Mouse (Mus musculus) ovary, adult 18-20 months (tissue): Measurements from ENCODE around the gene Atp10a.

Experiments
- DNase-seq: peaks from one replicate; pipeline ENCODE4 v3.0.0; 2022; ENCODE audit warnings: low spot score, mixed read lengths

Gene Atp10a

DNA sequence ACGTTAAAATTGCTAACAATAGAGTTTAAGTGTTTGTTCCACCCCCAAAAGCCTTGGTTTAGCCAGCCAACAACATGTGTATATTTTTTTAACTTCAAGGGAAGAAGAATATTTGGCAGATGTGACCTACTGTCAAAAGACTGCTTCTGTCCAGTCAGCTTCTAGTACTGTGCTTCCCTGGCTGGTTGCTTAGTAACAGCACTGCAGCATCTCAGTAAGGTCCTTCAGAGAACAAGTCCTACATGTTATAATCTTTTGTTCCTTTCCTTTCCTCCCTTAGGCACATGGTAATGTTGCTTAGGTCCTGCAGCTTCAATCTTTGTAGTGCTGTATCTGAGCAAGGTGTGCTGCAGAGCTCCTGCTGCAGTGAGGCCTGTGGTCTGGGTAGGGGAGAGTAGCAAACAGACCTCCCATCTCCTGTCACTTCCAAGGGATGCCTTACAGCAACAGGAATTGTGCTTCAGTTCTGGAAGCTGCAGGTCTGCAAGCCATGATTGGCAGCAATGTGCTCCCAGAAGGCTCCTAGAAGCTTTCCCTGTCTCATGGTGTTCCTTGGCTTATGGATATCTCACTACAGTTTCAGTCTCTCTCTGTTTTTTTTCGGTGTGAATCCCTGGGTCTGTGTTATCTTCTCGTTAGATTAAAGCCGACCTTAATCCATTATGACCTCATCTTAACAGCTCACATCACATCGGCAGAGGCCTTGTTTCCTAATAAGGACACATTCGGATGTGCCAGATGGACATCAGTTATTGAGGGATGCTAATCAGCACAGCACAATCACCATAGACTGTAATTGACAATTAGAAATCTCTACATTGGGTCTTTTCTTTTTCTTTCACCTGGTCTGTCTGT, 34.3 kb downstream of the Atp10a start:
- no peak for DNase-seq

DNA sequence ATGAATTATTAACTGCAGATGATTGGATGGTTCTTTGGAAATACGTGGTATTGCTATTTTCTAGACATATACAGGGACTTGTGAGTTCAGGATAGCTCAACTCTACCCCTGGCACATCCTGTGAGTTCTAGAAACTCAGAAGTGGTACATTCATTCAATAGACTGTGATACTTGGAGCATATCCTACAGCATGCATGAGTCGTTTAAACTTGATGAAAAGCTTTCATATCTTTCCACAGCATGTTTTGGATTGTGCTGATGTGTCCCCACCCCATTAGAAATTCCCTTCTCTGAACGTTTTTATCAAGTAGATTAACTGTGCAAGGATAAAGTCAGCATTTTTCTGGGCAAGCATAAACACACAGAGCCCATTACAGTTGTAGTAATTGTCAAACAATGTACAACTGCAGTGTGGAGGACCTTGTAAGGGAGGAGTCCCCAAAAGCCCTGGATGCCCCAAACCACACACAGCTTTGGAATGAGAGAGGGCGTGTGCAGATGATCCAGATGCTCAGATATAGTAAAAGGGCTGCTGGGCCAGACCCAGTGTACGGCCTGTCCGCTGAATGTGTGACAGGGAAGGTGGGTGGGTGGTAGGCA, 35.1 kb downstream of the Atp10a start:
- DNase-seq, result no peak

DNA sequence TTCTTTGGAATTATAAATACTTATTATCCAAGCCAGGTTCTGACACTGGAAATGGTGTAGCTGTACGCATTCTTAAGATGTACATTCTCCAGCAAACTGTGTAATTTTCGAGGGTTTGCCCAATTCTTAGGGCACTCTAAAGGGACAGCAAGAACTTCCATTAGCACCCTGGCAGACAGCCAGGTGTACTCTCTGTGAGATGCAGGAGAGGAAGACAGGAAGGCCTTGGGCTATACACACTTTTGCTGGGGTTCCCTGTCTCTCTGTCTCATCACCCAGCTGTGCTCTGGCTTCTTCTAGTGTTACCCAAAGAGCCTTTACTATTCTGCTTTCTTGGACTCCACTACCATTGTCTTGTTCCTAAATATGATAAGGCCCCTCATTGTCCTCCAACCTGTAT, 36.7 kb downstream of the Atp10a start:
- DNase-seq, result no peak

DNA sequence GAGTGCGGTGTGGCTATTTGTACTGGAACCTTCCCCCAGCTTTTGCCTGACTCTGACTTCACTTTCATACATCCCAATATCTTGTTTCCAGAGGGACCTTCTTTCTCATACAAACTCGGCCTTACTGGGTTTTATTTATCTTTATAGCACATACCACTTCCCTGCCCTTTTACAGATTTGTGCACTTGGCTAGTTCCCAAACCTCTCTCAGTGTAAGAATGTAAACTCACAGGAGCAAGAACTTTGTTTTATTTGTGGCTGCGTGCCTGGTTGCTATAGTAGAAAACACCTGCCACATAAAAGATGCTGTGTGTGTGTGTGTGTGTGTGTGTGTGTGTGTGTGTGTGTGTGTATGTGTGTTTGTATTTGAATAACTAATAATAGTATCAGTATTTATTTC, 37.4 kb downstream of the Atp10a start:
- no peak for DNase-seq

DNA sequence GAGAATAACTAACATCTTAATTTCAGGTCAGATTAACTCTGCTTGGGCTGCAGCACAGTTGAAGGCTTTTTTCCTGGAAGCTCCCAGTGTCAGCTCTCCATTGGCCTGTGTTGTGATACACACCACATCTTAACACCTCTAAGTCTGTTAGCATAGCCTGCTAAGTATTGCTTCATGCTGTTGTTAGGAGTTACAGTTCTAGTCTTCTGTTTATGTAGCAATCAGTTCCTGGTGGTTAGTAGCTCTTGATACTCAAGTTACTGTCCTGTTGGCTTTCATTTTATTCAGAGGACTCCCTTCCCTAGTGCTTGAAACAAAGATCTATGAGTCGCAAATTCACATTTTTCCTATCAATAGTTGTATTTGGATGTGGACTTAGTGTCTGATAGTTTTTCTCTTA, 39.7 kb downstream of the Atp10a start:
- no peak for DNase-seq

DNA sequence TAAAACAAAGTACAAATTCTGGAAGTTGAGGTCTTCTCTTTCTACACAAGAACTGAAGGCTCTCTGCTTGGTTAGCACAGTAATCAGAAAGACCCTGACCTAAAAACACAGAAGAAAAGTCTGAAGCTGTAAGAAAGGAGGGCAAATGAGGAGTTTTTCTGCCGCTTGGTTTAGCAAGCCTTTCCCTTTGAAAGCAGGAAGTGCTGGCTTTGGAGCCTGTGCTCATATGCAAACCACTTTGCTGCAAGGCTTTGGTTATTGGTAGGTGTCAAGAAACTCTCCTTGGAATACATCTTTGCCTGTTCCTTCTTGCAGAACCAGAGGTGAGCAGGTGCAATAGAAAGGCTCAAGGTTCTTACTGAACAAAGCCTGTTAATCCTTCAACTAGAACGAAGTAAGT, 41.1 kb downstream of the Atp10a start:
- no peak for DNase-seq

DNA sequence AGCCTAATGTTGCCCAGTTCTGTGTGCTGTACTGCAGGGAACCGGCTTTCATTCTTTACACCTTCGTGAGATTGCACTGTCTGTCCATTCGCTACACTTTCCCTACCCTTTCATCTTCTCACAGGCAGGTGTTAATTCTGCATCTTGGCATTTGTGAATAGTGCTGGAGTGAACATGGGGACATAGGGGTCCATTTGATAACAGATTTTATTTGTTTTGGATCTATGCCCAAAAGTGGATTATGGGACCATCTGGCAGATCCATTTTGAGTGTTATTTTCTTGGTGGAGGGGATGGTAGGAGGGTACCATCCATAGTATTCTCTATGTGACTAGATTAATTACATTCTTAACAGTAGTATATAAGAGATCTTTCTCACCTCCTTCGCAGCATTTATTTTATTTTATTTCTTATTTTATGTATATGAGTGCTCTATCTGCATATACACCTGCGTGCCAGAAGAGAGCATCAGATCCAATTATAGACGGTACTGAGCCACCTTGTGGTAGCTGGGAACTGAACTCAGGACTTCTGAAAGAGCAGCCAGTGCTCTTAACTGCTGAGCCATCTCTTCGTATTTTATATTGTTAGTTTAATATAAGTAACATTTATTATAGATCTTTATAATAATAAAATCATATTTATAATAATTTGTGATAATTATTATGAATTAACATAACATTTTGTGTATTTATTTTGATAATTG, 42.9 kb downstream of the Atp10a start:
- no peak for DNase-seq

DNA sequence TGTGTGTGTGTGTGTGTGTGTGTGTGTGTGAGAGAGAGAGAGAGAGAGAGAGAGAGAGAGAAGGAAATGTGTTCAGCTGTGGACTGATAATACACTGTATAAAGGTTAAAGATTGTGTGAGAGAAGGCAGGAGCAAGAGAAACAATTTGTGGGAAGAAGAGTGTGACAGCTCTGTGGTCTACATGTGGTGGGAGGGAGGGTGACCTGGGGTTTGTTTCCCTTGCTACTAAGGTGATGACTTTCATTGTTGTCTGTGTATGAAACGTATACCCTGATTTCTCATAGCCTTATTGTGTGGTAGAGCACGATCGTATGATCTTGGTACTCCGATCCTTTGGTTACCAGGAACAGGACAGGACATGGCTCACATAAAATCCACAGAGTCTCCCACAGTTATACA, 45.3 kb downstream of the Atp10a start:
- DNase-seq, result no peak

DNA sequence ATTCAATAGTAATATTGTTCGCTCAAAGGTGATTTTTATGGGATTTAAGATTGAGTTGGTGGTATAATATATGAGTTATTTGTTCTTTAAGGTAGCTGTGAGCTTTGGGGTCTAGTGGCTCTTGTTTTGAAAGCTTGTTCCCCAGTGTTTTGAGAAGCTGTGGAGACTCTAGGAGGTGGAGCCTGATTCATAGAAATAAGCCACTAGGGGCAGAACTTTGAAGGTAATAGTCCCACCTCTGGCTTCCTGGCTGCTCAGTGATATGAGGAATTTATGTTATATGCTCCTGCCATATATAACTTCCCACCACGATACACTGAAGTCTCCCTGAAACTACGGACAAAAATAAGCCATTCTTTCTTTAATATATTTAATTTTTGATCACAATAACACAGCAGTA, 49.2 kb downstream of the Atp10a start:
- no peak for DNase-seq

DNA sequence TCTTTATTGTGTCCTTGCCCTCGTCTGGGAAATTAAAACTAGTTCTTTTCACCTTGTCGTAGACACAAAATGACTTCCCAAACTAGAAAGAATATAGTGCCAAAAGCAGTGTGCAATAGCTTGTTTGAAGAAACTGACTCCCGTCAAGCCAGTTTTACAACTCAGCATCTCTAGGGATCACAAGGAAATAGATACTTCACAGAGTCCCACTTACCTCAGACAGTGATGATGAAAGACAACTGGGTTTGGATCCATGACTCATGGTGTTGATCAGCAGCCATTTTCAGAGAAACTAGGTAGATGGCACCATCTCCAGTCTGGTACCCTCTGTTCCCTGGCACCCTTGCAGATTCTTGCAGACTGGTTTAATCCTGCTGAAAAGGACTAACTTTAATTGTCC, 53.3 kb downstream of the Atp10a start:
- DNase-seq, result no peak

DNA sequence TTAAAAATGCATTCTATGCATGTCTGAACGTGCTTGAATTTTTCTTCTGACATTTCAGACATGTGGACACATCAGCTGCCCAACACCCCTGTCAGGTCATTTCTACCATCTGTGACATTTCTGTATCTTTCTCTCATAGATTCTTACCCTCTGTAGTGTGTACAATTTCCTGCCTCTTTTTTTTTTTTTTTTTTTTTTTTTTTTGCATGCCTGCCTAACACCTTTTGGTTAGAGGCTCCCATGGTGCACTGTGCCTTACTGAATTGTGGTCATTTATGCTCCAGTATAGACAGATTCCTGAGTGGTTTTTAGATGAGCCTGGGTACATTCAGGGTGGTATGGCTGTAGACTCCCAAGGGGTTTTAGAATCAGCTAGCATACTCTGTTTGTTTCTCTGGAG, 54.3 kb downstream of the Atp10a start:
- no peak for DNase-seq

DNA sequence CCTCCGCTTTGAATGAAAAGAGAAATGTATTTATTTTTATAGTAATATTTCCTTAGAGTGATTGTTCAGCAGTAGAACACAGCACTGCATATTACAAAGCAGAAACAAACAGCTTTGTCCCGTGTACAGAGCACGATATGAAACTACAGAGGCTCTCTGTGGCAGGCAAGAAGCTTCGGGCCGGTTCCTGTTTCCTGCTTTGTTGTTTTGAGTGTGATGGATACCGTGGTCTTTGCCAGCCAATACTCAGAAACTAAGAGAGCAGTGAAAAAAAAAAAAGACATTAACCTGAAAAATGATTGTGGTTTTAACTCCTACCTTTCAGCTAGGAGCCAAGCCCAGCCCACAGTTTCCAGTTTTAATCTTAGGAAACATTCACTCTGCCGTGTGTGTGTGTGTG, 55.8 kb downstream of the Atp10a start:
- no peak for DNase-seq

DNA sequence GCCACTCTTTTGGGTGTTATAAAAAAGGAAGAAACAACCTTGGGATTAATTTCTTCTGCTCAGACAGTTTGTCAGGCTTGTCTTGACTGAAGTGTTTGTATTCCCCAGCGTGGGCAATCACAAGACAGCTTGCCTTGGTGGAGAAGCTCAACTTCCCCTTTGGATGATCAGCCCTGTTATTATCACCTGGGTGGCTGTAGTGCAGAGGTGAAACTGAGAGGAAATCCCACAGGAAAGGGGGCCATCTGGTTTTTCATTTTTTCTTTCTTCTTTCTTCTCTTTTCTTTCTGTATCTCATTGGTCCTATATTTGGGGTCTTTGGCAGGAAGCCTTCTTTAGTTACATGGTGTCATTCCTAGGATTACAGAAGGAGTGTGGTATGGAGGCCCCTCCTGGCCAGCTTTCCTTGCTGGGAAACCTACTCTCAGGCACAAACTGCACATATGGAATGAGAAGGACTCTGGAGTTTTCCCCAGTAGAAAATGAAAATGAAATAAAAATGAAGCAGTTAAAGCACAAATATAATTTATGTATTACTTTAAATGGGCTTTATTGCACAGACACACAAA, 59.7 kb downstream of the Atp10a start:
- no peak for DNase-seq

DNA sequence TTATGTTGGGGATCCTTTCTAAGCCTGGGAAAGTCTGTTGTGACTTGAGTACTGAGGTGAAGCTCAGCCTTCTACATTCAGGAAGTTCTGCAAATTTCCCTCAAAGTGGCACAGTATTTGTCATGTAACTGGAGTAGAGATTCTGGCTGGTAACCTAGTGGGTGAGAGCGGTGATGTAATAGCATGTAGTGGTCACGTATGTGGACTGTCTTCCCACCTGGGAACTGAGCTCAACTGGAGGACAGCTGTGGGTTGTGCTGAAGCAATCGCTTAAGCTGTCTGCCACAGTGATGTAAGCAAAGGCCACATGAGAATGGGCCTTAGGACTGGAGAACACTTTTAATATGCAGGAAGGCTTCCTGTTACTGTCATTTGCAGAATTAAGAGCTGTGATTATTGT, 60.7 kb downstream of the Atp10a start:
- no peak for DNase-seq

DNA sequence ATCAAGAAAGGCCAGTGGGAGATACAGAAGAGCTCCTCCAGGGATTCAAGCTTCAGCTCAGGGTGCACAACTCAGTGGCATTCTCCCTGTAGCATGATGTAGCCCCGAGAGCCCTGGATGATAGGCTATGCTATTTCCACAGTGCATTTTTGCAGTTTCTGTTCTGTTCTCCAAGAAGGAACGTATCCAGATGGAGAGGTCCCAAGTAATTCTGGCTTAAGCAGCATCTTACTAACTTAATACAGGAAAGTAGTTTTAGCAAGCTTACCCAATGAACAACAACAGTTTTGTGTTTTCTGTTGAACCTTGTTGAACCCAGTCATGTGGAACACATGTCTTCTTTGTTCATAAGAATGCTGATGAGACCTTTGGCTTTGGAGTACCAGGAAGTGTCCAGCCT, 62.6 kb downstream of the Atp10a start:
- no peak for DNase-seq

DNA sequence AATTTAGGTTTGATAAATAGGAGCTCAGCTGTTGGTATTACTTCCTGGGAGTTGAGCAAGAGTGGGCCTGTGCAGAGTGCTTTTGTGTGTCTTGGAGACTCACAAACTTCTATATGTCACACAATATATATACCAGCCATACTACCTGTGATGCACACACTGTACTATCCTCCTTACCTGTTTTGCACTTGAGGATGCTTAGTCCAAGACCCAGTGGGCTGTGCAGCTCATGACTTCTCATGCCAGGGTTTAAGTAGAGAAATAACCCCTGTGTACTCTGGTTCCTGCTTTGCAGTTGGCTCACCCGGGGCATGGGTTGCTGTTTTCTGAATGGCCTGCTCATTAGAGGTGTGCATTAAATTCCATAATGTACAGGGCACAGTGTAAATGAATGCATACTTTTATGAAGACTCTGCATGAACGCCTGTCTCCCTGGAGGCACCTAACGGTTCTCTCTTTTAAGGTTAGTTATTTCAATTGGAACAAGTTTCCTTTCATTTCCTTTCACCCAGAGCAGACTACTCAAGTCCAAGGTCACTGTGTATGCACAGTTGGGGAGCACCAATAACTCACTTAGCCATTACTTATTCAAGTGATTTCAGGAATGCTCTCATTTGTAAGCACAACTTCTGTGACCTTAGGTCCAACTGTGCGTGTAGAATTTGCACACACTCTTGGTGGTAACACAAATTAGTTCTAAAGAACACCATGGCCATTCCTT, 63.4 kb downstream of the Atp10a start:
- DNase-seq, result no peak

DNA sequence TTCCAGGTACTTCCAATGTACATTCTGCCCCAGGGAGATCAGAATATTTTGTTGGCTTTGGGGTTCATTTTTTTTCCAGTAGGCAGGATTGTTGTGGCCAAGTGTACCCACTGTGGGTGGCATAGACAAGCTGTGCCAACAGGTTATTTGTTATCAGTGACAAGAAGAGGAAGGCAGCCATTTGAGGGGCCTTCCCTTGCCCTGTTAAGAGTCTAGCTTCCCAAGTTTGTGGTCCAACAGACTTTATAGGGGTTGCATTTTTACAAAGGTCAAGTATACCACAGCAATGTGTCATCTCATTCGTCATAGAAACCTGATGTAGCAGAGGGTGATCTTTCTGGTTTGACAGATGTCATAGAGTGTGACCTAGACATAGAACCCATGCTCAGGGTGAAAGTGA, 66.3 kb downstream of the Atp10a start:
- DNase-seq, result no peak

DNA sequence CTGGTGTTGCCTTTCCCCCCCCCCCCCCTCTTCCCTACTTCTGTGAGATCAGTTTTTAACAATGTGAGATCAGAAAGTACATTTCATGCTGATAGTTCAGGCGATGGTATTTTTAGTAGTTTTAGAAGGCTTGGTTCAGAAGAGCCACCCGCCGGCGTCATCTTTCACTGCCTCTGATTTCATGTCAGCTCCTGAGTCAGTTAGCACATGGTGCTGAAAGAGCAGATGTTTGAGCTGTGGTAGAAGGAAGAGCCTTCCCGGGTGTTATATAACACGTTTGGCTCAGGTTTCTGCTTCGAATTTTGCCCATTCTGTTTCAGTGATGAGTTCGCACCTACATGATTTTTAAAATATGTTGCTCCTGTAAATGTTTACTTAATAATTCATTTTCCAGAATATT, 74.2 kb downstream of the Atp10a start:
- DNase-seq, result no peak

DNA sequence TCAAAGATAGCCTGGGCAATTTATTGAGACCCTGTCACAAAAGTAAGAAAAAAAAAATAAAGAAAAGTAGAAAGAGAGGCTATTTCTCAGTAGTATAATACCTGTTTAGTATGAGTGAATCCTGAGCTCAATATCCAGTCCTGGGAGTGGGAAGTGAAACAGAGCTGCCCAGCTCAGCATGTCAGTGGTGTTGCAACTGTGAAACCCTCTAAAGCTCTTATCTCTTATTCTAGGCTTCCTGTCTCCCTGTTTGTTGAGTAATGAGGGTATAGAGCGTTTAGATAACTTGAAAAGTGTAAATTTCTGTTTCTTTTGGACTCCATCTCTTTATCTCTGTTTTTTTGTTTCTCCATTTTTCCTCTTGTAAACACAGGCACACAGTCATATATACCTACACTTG, 74.9 kb downstream of the Atp10a start:
- DNase-seq, result no peak

DNA sequence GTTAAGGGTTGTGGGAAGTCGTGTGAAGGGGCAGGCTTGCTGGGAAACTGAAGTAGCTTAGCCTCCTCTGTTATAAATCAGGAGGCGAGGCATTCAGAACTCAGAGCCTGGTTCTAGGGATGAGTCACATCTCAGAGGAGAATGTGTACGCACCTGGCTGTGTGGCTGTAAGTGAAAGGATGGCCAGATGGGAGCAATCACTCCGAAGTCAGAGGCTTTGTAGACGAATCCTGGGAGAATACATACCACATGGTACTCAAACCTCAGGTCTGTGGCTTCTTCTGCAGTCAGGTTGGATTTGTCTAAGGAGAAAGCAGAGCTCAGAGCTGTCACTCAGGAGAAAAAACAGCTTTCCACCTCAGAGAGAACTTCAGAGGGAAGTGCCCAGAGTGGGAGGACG, 76.4 kb downstream of the Atp10a start:
- DNase-seq, result no peak

DNA sequence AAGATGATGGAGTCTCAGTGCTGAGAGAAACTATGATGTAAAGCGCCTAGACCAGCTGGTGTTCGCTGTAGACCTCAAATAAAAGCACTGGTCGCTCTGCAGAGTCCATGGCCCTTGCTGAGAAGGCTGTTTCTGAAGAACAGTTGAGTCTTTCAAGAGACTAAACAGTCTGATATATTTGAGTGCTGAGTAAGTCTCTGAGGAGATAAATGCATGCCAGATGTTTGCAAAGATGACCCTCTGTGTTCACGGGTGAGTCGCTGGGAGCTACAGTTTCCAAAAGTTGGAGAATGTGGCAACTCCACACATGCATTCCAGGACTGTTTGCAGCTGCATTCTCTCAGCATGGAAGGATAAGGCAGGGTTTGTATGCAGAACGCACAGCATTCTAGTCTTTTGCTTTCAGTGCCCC, 77.5 kb downstream of the Atp10a start:
- no peak for DNase-seq

DNA sequence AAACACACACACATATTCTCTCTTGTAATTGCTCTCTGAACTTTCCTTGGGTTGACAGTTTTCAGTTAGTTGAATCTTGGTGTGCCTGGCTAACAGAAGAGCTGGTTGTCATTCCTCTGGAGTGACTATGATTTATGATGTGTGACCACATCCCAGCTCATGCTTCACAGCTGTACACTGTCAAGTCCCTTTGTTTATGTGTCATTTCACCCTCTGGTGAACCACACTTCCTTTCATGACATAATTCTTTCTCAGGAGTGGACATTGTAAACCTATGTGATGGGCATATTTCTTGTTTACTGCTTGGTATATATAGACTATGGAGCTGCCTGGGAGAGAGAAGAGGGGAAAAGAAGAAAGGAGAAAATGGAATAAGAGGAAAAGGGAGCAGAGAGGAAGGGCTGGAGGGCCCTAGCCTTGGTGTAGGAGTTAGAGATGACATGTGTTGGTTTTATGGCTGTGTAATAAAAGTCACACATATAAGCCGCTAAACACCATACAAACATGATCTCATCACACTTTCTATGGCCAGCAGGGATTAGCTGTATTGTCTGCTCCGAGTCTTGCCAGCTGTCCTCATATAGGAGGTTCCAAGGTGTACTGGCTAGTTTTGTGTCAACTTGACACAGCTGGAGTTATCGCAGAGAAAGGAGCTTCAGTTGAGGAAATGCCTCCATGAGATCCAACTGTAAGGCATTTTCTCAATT, 81.0 kb downstream of the Atp10a start:
- DNase-seq, result no peak
